Mouse (Mus musculus) MEL (cell line): ENCODE data around the gene Rsrp1.

ENCODE experiments used
- CHD1 ChIP-seq: IDR thresholded peaks from 2 replicates; pipeline ENCODE4 v1.6.1; 2012; ENCODE audit warnings: low read depth, mild to moderate bottlenecking, inconsistent platforms, low read length, improper control_type of control experiment
- CTCF ChIP-seq, 3 experiments: IDR thresholded peaks in 2 of 3; conservative IDR thresholded peaks in 1 of 3; 2 replicates each; pipeline ENCODE4 v1.5.1; 2011 to 2012; ENCODE audit warnings: low read length in 3 of 3, low read depth in 2 of 3, mild to moderate bottlenecking in 2 of 3, improper control_type of control experiment in 1 of 3, inconsistent platforms in 1 of 3, mixed read lengths in 1 of 3, moderate library complexity in 1 of 3; ENCODE audit not compliant: control insufficient read depth in 1 of 3, insufficient read depth in 1 of 3, poor library complexity in 1 of 3, severe bottlenecking in 1 of 3
- ELF1 ChIP-seq: IDR thresholded peaks from 2 replicates; pipeline ENCODE4 v1.6.1; 2014; ENCODE audit warnings: low read depth, mild to moderate bottlenecking, inconsistent platforms, low read length, improper control_type of control experiment, moderate library complexity
- EP300 ChIP-seq, 2 experiments: IDR thresholded peaks; 2 replicates each; pipeline ENCODE4 v1.6.1; 2011; ENCODE audit warnings: improper control_type of control experiment in 2 of 2, low read length in 2 of 2, low read depth in 1 of 2, mild to moderate bottlenecking in 1 of 2
- MAX ChIP-seq: IDR thresholded peaks from 2 replicates; pipeline ENCODE4 v1.6.1; 2011; ENCODE audit warnings: low read length, improper control_type of control experiment
- POLR2A ChIP-seq, 2 experiments: IDR thresholded peaks; 2 replicates each; pipeline ENCODE4 v1.6.1; 2011 to 2012; ENCODE audit warnings: low read length in 2 of 2, mild to moderate bottlenecking in 2 of 2, control low read depth in 1 of 2, improper control_type of control experiment in 1 of 2, low read depth in 1 of 2, moderate library complexity in 1 of 2; ENCODE audit not compliant: control insufficient read depth in 1 of 2, insufficient read depth in 1 of 2, poor library complexity in 1 of 2
- RCOR1 ChIP-seq: IDR thresholded peaks from 2 replicates; pipeline ENCODE4 v1.6.1; 2012; ENCODE audit warnings: low read depth, mild to moderate bottlenecking, inconsistent platforms, low read length, improper control_type of control experiment
- TAL1 ChIP-seq: IDR thresholded peaks from 2 replicates; pipeline ENCODE4 v1.6.1; 2012; ENCODE audit warnings: mild to moderate bottlenecking, inconsistent platforms, low read length, moderate library complexity, mixed read lengths
- USF1 ChIP-seq: IDR thresholded peaks from 2 replicates; pipeline ENCODE4 v1.6.1; 2014; ENCODE audit warnings: low read depth, mild to moderate bottlenecking, inconsistent platforms, low read length, improper control_type of control experiment, moderate library complexity
- ZMIZ1 ChIP-seq: IDR thresholded peaks from 2 replicates; pipeline ENCODE4 v1.6.1; 2012; ENCODE audit warnings: low read depth, mild to moderate bottlenecking, inconsistent platforms, low read length, improper control_type of control experiment, moderate library complexity
- ZNF384 ChIP-seq: IDR thresholded peaks from 2 replicates; pipeline ENCODE4 v1.6.1; 2012; ENCODE audit warnings: low read depth, mild to moderate bottlenecking, inconsistent platforms, low read length, improper control_type of control experiment

GRCm38 (mm10) chr4:134956328-134956727 is 32.9 kb downstream of the Rsrp1 start:
- TF ChIP-seq TAL1 (no peak), POLR2A (IDR thresholded peaks at IDR 0.05; ENCODE audit: control insufficient read depth in 1 of 2, insufficient read depth in 1 of 2, low read depth in 1 of 2, low read length in 2 of 2, poor library complexity in 1 of 2) (no peak), CTCF (IDR thresholded peaks at IDR 0.05 in 2 of 3, conservative IDR thresholded peaks at IDR 0.05 in 1 of 3; ENCODE audit: control insufficient read depth in 1 of 3, insufficient read depth in 1 of 3, low read depth in 2 of 3, low read length in 3 of 3, poor library complexity in 1 of 3, severe bottlenecking in 1 of 3) (peak; percentile 72 to 82 (median 81)), ZNF384 (no peak; the same call in 1 of the 2 replicates), USF1 (no peak), CHD1 (no peak), RCOR1 (no peak), ELF1 (no peak), EP300 (IDR thresholded peaks at IDR 0.05; ENCODE audit: low read depth in 1 of 2, low read length in 2 of 2) (no peak), MAX (no peak), ZMIZ1 (no peak)
